Mouse (Mus musculus): ENCODE results near the gene Slmap. TPM values are rescaled to one million over a fixed set of nuclear protein-coding genes. Genes with fewer than 3 reads are reported as not detected.

Slmap gene
- total and polyA plus RNA-seq, 2 experiments: 10.5 to 50.8 TPM

DNA sequence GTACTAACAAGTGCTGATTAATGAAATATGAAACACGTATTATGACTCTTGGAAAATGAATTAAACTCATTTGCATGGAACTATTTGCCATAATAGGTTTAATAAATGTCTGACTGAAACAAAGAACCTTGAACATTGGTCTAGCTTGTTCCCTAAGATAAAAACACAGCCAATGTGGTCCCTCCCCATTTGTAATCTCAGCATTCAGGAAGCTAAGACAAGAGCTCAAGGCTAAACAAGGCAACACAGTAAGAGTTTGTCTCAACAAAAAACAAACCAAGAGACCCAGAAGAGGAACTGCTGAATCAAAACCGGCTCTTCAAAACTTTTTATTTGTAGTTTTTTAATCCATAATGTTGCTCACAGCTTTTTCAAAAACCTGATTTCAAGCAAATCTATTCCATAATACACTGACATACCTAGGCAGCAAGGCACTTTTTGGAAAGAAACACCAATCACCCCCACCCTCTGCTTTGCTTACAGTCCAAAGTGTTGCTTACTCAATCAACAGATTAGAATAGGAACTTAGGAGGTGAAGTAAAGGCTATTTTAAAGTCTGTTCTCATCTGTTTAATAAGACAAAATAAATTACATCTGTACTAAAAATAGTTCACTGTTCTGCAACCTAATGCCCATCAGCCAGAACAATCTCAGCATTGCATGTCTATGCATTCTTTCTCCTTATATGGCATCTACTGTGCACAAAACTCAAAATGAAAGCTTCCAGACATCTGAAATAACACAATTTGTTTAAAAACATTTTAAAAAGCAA, 93.5 kb downstream of the Slmap start:
- H3K4me1 ChIP-seq (ENCODE audit: control insufficient read depth, insufficient read depth, low read length): peaks cover 11% of the 10 kb centered on the region; the same call in 1 of the 2 replicates
- TF ChIP-seq POLR2A (IDR thresholded peaks at IDR 0.05; ENCODE audit: extremely low read depth, insufficient read depth, low read length) (no peak), CTCF (IDR thresholded peaks at IDR 0.05; ENCODE audit: low read depth, low read length) (no peak)
- H3K9ac ChIP-seq (ENCODE audit: low read depth, low read length): no peak overlapping the region
- peaks cover 26% of the 10 kb centered on the region for H3K36me3 ChIP-seq (ENCODE audit: control insufficient read depth, insufficient read depth, low read length)
- peak; percentile 73 for DNase-seq (ENCODE audit: extremely low read depth, low read depth, low spot score)
- no peaks in the 10 kb centered on the region for H3K79me2 ChIP-seq (ENCODE audit: control insufficient read depth, insufficient read depth, low read length)
- H3K4me3 ChIP-seq (ENCODE audit: insufficient read depth, low read depth, low read length): peak overlapping the region; percentile 11; the same call in 1 of the 2 replicates
- no peak overlapping the region for H3K27ac ChIP-seq (replicated peaks; ENCODE audit: insufficient read depth, low read depth, low read length)
- no peaks in the 10 kb centered on the region for H3K27me3 ChIP-seq (ENCODE audit: control insufficient read depth, insufficient read depth, low read length)
- WGBS: 67% methylated on average over 2 of the region's 2 CpGs

DNA sequence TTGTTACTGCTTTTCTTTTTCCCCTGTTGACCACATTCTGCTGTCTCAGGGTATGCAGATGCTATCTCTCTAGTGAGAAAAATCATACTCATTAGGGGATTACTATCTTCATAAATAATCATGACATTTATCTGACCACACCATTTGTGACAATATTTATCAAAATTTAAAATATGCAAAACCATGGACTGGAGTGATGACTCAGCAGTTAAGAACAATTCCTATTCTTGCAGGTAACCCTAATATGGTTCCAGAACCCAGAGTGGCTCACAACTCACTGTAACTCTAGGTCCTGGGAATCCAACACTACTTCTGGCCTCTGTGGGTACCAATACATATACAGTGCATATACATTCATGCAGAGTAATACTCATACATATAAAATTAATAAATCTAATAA, 94.7 kb downstream of the Slmap start:
- DNase-seq (ENCODE audit: extremely low read depth, low read depth, low spot score): no peak
- H3K4me3 ChIP-seq (ENCODE audit: insufficient read depth, low read depth, low read length): no peak overlapping the region
- 0 out of 2 replicates have a peak, but pooled peaks cover 3% of the 10 kb centered on the region for H3K79me2 ChIP-seq (ENCODE audit: control insufficient read depth, insufficient read depth, low read length)
- H3K9ac ChIP-seq (ENCODE audit: low read depth, low read length): no peak overlapping the region
- H3K27me3 ChIP-seq (ENCODE audit: control insufficient read depth, insufficient read depth, low read length): no peaks in the 10 kb centered on the region
- H3K27ac ChIP-seq (replicated peaks; ENCODE audit: insufficient read depth, low read depth, low read length): no peak overlapping the region
- no peak for TF ChIP-seq CTCF (IDR thresholded peaks at IDR 0.05; ENCODE audit: low read depth, low read length)
- no peak for TF ChIP-seq POLR2A (IDR thresholded peaks at IDR 0.05; ENCODE audit: extremely low read depth, insufficient read depth, low read length)
- H3K36me3 ChIP-seq (ENCODE audit: control insufficient read depth, insufficient read depth, low read length): peaks cover 35% of the 10 kb centered on the region
- H3K4me1 ChIP-seq (ENCODE audit: control insufficient read depth, insufficient read depth, low read length): peaks cover 11% of the 10 kb centered on the region; the same call in 1 of the 2 replicates

DNA sequence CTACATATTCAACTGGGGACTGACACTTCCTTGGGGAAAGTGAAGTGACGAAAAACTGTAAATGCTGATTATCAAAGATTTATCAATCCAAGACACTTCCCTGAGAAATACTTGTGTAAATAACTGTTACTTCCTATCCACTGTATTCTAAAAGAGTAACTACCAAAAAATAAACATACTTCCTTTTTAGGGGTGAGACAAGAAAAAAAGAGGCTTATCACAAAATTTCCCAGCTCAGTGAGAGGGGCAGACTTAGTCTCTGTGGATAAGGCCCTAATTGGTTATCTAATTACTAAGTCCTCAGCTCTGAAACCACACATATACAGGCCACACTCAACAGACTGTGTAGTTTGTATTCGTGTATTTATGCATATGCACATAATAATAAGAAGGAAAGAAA, 97.0 kb downstream of the Slmap start:
- Histone ChIP-seq H3K9ac (ENCODE audit: low read depth, low read length) (no peak overlapping the region), H3K27ac (replicated peaks; ENCODE audit: insufficient read depth, low read depth, low read length) (no peak overlapping the region), H3K79me2 (ENCODE audit: control insufficient read depth, insufficient read depth, low read length) (0 out of 2 replicates have a peak, but pooled peaks cover 3% of the 10 kb centered on the region), H3K4me3 (ENCODE audit: insufficient read depth, low read depth, low read length) (no peak overlapping the region), H3K27me3 (ENCODE audit: control insufficient read depth, insufficient read depth, low read length) (no peaks in the 10 kb centered on the region), H3K36me3 (ENCODE audit: control insufficient read depth, insufficient read depth, low read length) (peaks cover 35% of the 10 kb centered on the region), H3K4me1 (ENCODE audit: control insufficient read depth, insufficient read depth, low read length) (peaks cover 7% of the 10 kb centered on the region; the same call in 1 of the 2 replicates)
- TF ChIP-seq POLR2A (IDR thresholded peaks at IDR 0.05; ENCODE audit: extremely low read depth, insufficient read depth, low read length) (no peak), CTCF (IDR thresholded peaks at IDR 0.05; ENCODE audit: low read depth, low read length) (no peak)
- DNase-seq (ENCODE audit: extremely low read depth, low read depth, low spot score): peak; percentile 43
- 69% methylated on average over 2 of the region's 2 CpGs for whole genome bisulfite sequencing

DNA sequence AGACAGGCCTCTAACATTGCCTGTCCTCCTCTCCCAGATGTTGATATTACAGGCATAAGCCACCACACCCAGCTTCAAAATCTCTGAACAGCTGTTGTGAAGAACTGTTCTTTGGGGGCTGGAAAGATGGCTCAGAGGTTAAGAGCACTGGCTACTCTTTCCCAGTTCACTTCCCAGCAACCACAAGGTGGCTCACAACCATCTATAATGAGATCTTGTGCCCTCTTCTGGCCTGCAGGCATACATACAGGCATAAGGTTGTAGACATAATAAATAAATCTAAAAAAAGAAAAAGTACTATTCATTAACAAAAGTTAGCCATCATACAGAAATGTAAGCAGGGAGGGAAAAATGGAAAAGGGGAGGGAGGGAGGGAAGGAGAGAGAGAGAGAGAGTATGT, 98.4 kb downstream of the Slmap start:
- Histone ChIP-seq H3K36me3 (ENCODE audit: control insufficient read depth, insufficient read depth, low read length) (peaks cover 37% of the 10 kb centered on the region), H3K9ac (ENCODE audit: low read depth, low read length) (no peak overlapping the region), H3K79me2 (ENCODE audit: control insufficient read depth, insufficient read depth, low read length) (0 out of 2 replicates have a peak, but pooled peaks cover 3% of the 10 kb centered on the region), H3K27me3 (ENCODE audit: control insufficient read depth, insufficient read depth, low read length) (no peaks in the 10 kb centered on the region), H3K4me3 (ENCODE audit: insufficient read depth, low read depth, low read length) (no peak overlapping the region), H3K27ac (replicated peaks; ENCODE audit: insufficient read depth, low read depth, low read length) (no peak overlapping the region), H3K4me1 (ENCODE audit: control insufficient read depth, insufficient read depth, low read length) (peaks cover 2% of the 10 kb centered on the region; the same call in 1 of the 2 replicates)
- no peak for DNase-seq (ENCODE audit: extremely low read depth, low read depth, low spot score)
- TF ChIP-seq POLR2A (IDR thresholded peaks at IDR 0.05; ENCODE audit: extremely low read depth, insufficient read depth, low read length) (no peak), CTCF (IDR thresholded peaks at IDR 0.05; ENCODE audit: low read depth, low read length) (no peak)

DNA sequence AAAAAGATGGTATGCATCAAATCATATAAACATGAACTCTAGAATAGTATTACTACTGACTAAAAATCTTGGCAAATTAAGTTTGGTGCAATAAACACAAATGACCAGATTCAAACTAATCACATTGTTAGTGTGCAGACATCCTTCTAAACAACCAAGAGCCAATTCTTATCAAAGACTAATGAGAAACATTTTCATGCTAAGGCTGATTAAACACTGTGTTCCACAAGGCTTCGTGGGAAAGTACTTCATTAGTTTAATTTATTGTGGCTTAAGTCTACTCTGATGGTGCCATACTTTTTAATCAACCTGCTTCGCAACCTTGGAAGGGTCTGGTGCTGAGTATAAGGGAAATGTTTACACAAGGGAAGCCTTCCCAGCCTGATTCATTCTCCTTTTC, 102.4 kb downstream of the Slmap start:
- 77% methylated on average over 2 of the region's 2 CpGs for WGBS
- no peaks in the 10 kb centered on the region for H3K27me3 ChIP-seq (ENCODE audit: control insufficient read depth, insufficient read depth, low read length)
- H3K9ac ChIP-seq (ENCODE audit: low read depth, low read length): no peak overlapping the region
- no peak overlapping the region for H3K27ac ChIP-seq (replicated peaks; ENCODE audit: insufficient read depth, low read depth, low read length)
- DNase-seq (ENCODE audit: extremely low read depth, low read depth, low spot score): peak; percentile 53
- no peak overlapping the region for H3K4me3 ChIP-seq (ENCODE audit: insufficient read depth, low read depth, low read length)
- no peak for TF ChIP-seq CTCF (IDR thresholded peaks at IDR 0.05; ENCODE audit: low read depth, low read length)
- no peak for TF ChIP-seq POLR2A (IDR thresholded peaks at IDR 0.05; ENCODE audit: extremely low read depth, insufficient read depth, low read length)
- no peaks in the 10 kb centered on the region for H3K4me1 ChIP-seq (ENCODE audit: control insufficient read depth, insufficient read depth, low read length)
- peaks cover 43% of the 10 kb centered on the region for H3K36me3 ChIP-seq (ENCODE audit: control insufficient read depth, insufficient read depth, low read length)
- H3K79me2 ChIP-seq (ENCODE audit: control insufficient read depth, insufficient read depth, low read length): peaks cover 3% of the 10 kb centered on the region; the same call in 1 of the 2 replicates

DNA sequence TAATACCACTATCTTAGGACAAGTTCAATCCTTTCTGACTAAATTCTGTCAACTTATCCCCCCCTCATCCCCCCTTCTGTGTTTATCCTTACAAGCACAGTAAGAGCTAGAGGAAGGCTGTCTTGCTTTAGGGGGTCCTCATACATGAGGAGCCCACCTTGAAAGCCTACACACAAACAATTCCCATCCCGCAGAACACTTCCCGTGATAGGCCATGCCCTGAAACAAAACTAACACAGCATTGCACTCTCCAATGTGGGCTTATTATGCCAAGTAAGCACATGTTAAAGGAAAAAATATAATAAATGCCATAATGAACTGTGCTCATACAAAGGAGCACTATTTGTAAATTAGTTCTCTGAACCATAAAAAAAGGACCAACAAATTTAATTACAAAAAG, 102.8 kb downstream of the Slmap start:
- Histone ChIP-seq H3K27me3 (ENCODE audit: control insufficient read depth, insufficient read depth, low read length) (no peaks in the 10 kb centered on the region), H3K4me3 (ENCODE audit: insufficient read depth, low read depth, low read length) (no peak overlapping the region), H3K79me2 (ENCODE audit: control insufficient read depth, insufficient read depth, low read length) (peaks cover 3% of the 10 kb centered on the region; the same call in 1 of the 2 replicates), H3K4me1 (ENCODE audit: control insufficient read depth, insufficient read depth, low read length) (no peaks in the 10 kb centered on the region), H3K9ac (ENCODE audit: low read depth, low read length) (no peak overlapping the region), H3K27ac (replicated peaks; ENCODE audit: insufficient read depth, low read depth, low read length) (no peak overlapping the region), H3K36me3 (ENCODE audit: control insufficient read depth, insufficient read depth, low read length) (peaks cover 45% of the 10 kb centered on the region)
- no peak for DNase-seq (ENCODE audit: extremely low read depth, low read depth, low spot score)
- TF ChIP-seq CTCF (IDR thresholded peaks at IDR 0.05; ENCODE audit: low read depth, low read length) (no peak), POLR2A (IDR thresholded peaks at IDR 0.05; ENCODE audit: extremely low read depth, insufficient read depth, low read length) (no peak)
- WGBS: 87% methylated on average over 2 of the region's 2 CpGs
